Mouse (Mus musculus) CH12.LX (cell line): ENCODE results near the gene Sorbs2.

Experiments
- E2F4 ChIP-seq: IDR thresholded peaks from 2 replicates; pipeline ENCODE4 v1.6.1; 2011; ENCODE audit warnings: low read depth, low read length, improper control_type of control experiment; ENCODE audit not compliant: insufficient replicate concordance
- EP300 ChIP-seq: IDR thresholded peaks from 2 replicates; pipeline ENCODE4 v1.6.1; 2011; ENCODE audit warnings: low read length, improper control_type of control experiment
- UBTF ChIP-seq: IDR thresholded peaks from 2 replicates; pipeline ENCODE4 v1.6.1; 2012; ENCODE audit warnings: low read depth, mild to moderate bottlenecking, inconsistent platforms, low read length, improper control_type of control experiment, moderate library complexity

DNA sequence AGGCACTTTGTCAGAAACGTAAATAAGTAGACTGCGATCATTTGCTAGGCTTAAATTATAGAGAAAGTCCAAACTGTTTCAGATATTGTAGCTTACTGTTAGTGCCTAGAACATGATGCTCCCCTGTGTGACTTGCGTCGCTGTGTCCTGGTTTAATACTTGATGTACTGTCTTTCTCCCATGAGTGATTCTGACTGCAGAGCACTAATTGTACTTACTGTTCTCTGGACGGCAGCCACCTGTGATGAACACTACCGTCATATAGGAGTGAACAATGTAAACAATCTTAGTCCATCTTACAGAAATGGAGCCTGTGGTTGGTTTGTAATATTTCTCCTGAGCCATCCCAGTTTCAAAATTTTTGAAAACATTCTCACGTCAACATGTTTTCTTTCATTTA is 248.4 kb downstream of the Sorbs2 start:
- no peak for TF ChIP-seq E2F4
- no peak for TF ChIP-seq UBTF
- TF ChIP-seq EP300 = no peak
